Mouse (Mus musculus) cerebellum, adult 2 months (tissue): Measurements from ENCODE around the gene Csk. TPM values are rescaled to one million over a fixed set of nuclear protein-coding genes. Genes with fewer than 3 reads are reported as not detected.

ENCODE experiments used
- DNase-seq, 2 experiments: peaks; one replicate each; pipeline ENCODE4 v3.0.0; 2021
- H3K27ac ChIP-seq: fragments of 200-500 bp; 2 replicates; pipeline ENCODE4 v1.5.1; 2012; ENCODE audit warnings: low read length, control low read depth, inconsistent platforms; ENCODE audit not compliant: insufficient read depth
- H3K27me3 ChIP-seq: fragments of 200-500 bp; 2 replicates; pipeline ENCODE4 v1.6.1; 2012; ENCODE audit warnings: inconsistent platforms, mild to moderate bottlenecking, low read length, moderate library complexity; ENCODE audit not compliant: control insufficient read depth, insufficient read depth
- H3K4me1 ChIP-seq: fragments of 200-500 bp; 2 replicates; pipeline ENCODE4 v1.6.1; 2011; ENCODE audit warnings: low read length; ENCODE audit not compliant: control insufficient read depth, insufficient read depth
- H3K4me3 ChIP-seq: fragments of 200-500 bp; replicated peaks from 2 replicates; pipeline ENCODE3; 2011; ENCODE audit warnings: mild to moderate bottlenecking, low read depth, low read length, control low read depth; ENCODE audit not compliant: insufficient read depth
- CTCF ChIP-seq: fragments of 200-500 bp; IDR thresholded peaks from 2 replicates; pipeline ENCODE4 v1.5.1; 2011; ENCODE audit warnings: low read depth, mild to moderate bottlenecking, control low read depth, low read length, moderate library complexity, borderline replicate concordance; ENCODE audit not compliant: insufficient read depth
- POLR2A ChIP-seq: fragments of 200-500 bp; IDR thresholded peaks from 2 replicates; pipeline ENCODE4 v1.6.1; 2011; ENCODE audit warnings: low read length, control low read depth, borderline replicate concordance; ENCODE audit not compliant: insufficient read depth
- WGBS: fragments of 180-500 bp; shearing (Covaris S2); methylation state at CpG from one replicate; pipeline ENCODE4 v1.1.7; 2018; 5-methylcytosine and 5-hydroxymethylcytosine counted together
- polyA plus RNA-seq: library from polyadenylated mRNA; depleted of rRNA; stranded (reverse); fragments of >200 nt; gene quantifications from 2 replicates; pipeline ENCODE4 v1.2.3, GENCODE M21; 2012; rRNA removed

Csk gene
- polyA plus RNA-seq, 1 experiment, result 57.2 TPM

- TF ChIP-seq POLR2A (no peak), CTCF (no peak)
Measured at GRCm38 (mm10) chr9:57577144-57577849, 76.1 kb downstream of the Csk start.

More at GRCm38 (mm10) chr9:57577144-57577849, 76.1 kb downstream of the Csk start:
- no peak overlapping the region for H3K27ac ChIP-seq
- WGBS, result 88% methylated on average over 6 of the region's 6 CpGs
- no peaks in the 10 kb centered on the region for H3K27me3 ChIP-seq
- no peak for DNase-seq
- no peak overlapping the region for H3K4me3 ChIP-seq
- no peaks in the 10 kb centered on the region for H3K4me1 ChIP-seq

Other genes starting within 250 kb of the Csk start
- 20.2 and 21.2 TPM in 2 replicates for gene Ppcdc, start 213.5 kb downstream of the Csk start, polyA plus RNA-seq
- 353 and 360 TPM in 2 replicates for gene Scamp5, start 185.6 kb downstream of the Csk start, polyA plus RNA-seq
- gene Rpp25, start 149.6 kb downstream of the Csk start, polyA plus RNA-seq, result 8.0 and 11.1 TPM in 2 replicates
- 554 and 607 TPM in 2 replicates for gene Cox5a, start 132.4 kb downstream of the Csk start, polyA plus RNA-seq
- 10.9 and 11.0 TPM in 2 replicates for gene Fam219b, start 116.1 kb downstream of the Csk start, polyA plus RNA-seq
- gene Mpi, start 100.9 kb downstream of the Csk start, polyA plus RNA-seq, result 86.5 and 95.1 TPM in 2 replicates
- 35.5 and 38.8 TPM in 2 replicates for gene Scamp2, start 92.7 kb downstream of the Csk start, polyA plus RNA-seq
- gene Ulk3, start 64.2 kb downstream of the Csk start, polyA plus RNA-seq, result 39.5 and 40.3 TPM in 2 replicates
- 1.4 and 1.5 TPM in 2 replicates for gene Cplx3, start 47.4 kb downstream of the Csk start, polyA plus RNA-seq
- 0.06 TPM in 1 of 2 replicates, not detected in the other for gene Lman1l, start 32.9 kb downstream of the Csk start, polyA plus RNA-seq
- not detected in 2 replicates for gene Cyp1a2, start 30.1 kb upstream of the Csk start, polyA plus RNA-seq
- 0.10 and 0.11 TPM in 2 replicates for gene Cyp1a1, start 34.3 kb upstream of the Csk start, polyA plus RNA-seq
- gene Edc3, start 54.9 kb upstream of the Csk start, polyA plus RNA-seq, result 16.1 TPM in 2 replicates
- gene Clk3, start 112.2 kb upstream of the Csk start, polyA plus RNA-seq, result 144 TPM in 2 replicates
- 5.8 and 6.4 TPM in 2 replicates for gene Arid3b, start 183.2 kb upstream of the Csk start, polyA plus RNA-seq